ENCODE assay signal across 24 mouse cellular contexts in genomic region chr14:24093221-24093620, GRCm38 (mm10).
DNase-seq lines count a peak whose midpoint lies in the region; ATAC-seq and TF ChIP-seq lines count a peak whose summit lies in the region.
"Had no signal": no experiment of that assay in that cellular context is flagged by ENCODE, and none has a peak within 500 bp of the region (broad histone marks: within the 10 kb centered on the region; RNA-seq: fewer than 3 reads in every experiment).

No protein-coding gene starts in this region.

- no peak overlapping the region for H3K4me2 ChIP-seq in midbrain, embryonic 11.5 days
- H3K4me2 ChIP-seq in liver, embryonic 11.5 days = no peak overlapping the region
- H3K4me2 ChIP-seq: embryonic facial prominence, embryonic 13.5 days; heart, embryonic 11.5 days; hindbrain, embryonic 12.5 days; hindbrain, embryonic 15.5 days; intestine, embryonic 15.5 days had no signal

- H3K9me3 ChIP-seq in midbrain, embryonic 11.5 days (ENCODE audit: control insufficient read depth, low read length) = no peaks in the 10 kb centered on the region
- no peaks in the 10 kb centered on the region for H3K9me3 ChIP-seq in liver, embryonic 11.5 days (ENCODE audit: control insufficient read depth, low read length)
- H3K9me3 ChIP-seq: embryonic facial prominence, embryonic 10.5 days; embryonic facial prominence, embryonic 13.5 days; G1E; hindbrain, embryonic 12.5 days; hindbrain, embryonic 15.5 days; intestine, embryonic 15.5 days had no signal

- no peak for DNase-seq in layer of hippocampus, adult 2 months (ENCODE audit: low spot score in 2 of 2)
- DNase-seq in layer of hippocampus, adult 8-10 months (ENCODE audit: low spot score in 2 of 2) = no peak
- peak; percentile 76 for DNase-seq in fibroblast of lung, adult 2 months (ENCODE audit: low read depth)
- no peak for DNase-seq in midbrain, embryonic 11.5 days (ENCODE audit: low spot score, missing footprints)
- DNase-seq in liver, embryonic 11.5 days (ENCODE audit: low spot score) = no peak
- DNase-seq in frontal cortex, postnatal 10 days (ENCODE audit: low spot score in 2 of 2) = no peak
- DNase-seq: adrenal gland, adult 2 months; adrenal gland, postnatal 14 days; cerebellum, adult 11 months; cerebellum, adult 2 months; cerebellum, adult 9-11 months; cerebellum, postnatal 25 days; forebrain, postnatal 0 days; gastrocnemius, postnatal 25 days had no signal

- no peaks in the 10 kb centered on the region for H3K79me2 ChIP-seq in C2C12 (ENCODE audit: control insufficient read depth, insufficient read depth)

- ATAC-seq in midbrain, embryonic 11.5 days (ENCODE audit: low FRiP score) = no peak
- ATAC-seq in liver, embryonic 11.5 days (replicated peaks; ENCODE audit: low FRiP score) = no peak
- ATAC-seq: forebrain, embryonic 14.5 days; forebrain, postnatal 0 days; intestine, embryonic 15.5 days had no signal

- H3K9ac ChIP-seq in midbrain, embryonic 11.5 days (ENCODE audit: low read length) = no peak overlapping the region
- no peak overlapping the region for H3K9ac ChIP-seq in liver, embryonic 11.5 days (ENCODE audit: low read depth, low read length)
- H3K9ac ChIP-seq: embryonic facial prominence, embryonic 13.5 days; forebrain, postnatal 0 days; hindbrain, embryonic 12.5 days; hindbrain, embryonic 15.5 days; intestine, embryonic 15.5 days had no signal

- 94% methylated on average over 4 of the region's 4 CpGs for WGBS in midbrain, embryonic 11.5 days
- 90% methylated on average over 4 of the region's 4 CpGs for WGBS in liver, embryonic 11.5 days

- H3ac ChIP-seq in C2C12 (ENCODE audit: control insufficient read depth, insufficient read length, low read depth) = no peak overlapping the region

- 0 out of 2 replicates have a peak overlapping the region, but pooled peaks have one; percentile 7 for H3K27ac ChIP-seq in layer of hippocampus, adult 2 months
- no peak overlapping the region for H3K27ac ChIP-seq in midbrain, embryonic 11.5 days (ENCODE audit: low read depth, low read length)
- H3K27ac ChIP-seq in liver, embryonic 11.5 days (ENCODE audit: low read depth, low read length) = no peak overlapping the region
- H3K27ac ChIP-seq: embryonic facial prominence, embryonic 10.5 days; embryonic facial prominence, embryonic 13.5 days; hindbrain, embryonic 12.5 days; hindbrain, embryonic 15.5 days; intestine, embryonic 15.5 days had no signal

- no peaks in the 10 kb centered on the region for H3K27me3 ChIP-seq in C2C12 (ENCODE audit: control insufficient read depth, insufficient read depth, insufficient read length)
- no peaks in the 10 kb centered on the region for H3K27me3 ChIP-seq in midbrain, embryonic 11.5 days (ENCODE audit: control insufficient read depth, insufficient read depth, low read length)
- H3K27me3 ChIP-seq in liver, embryonic 11.5 days (replicated peaks; ENCODE audit: control insufficient read depth, insufficient read depth, low read length) = no peaks in the 10 kb centered on the region
- H3K27me3 ChIP-seq: CH12.LX; embryonic facial prominence, embryonic 13.5 days; hindbrain, embryonic 12.5 days; hindbrain, embryonic 15.5 days; intestine, embryonic 15.5 days had no signal

- no peak for TF ChIP-seq CTCF in layer of hippocampus, adult 2 months (conservative IDR thresholded peaks at IDR 0.05)
- no peak for TF ChIP-seq CTCF in C2C12 (IDR thresholded peaks at IDR 0.05; ENCODE audit: control insufficient read depth, insufficient read depth, insufficient read length)

- no peaks in the 10 kb centered on the region for H3K36me3 ChIP-seq in C2C12 (ENCODE audit: control insufficient read depth, insufficient read depth)
- no peaks in the 10 kb centered on the region for H3K36me3 ChIP-seq in midbrain, embryonic 11.5 days (ENCODE audit: control insufficient read depth, insufficient read depth, low read length)
- H3K36me3 ChIP-seq in liver, embryonic 11.5 days (ENCODE audit: control insufficient read depth, insufficient read depth, low read length) = no peaks in the 10 kb centered on the region
- H3K36me3 ChIP-seq: embryonic facial prominence, embryonic 10.5 days; embryonic facial prominence, embryonic 13.5 days; G1E; hindbrain, embryonic 12.5 days; hindbrain, embryonic 15.5 days; intestine, embryonic 15.5 days had no signal

- H3K4me3 ChIP-seq in layer of hippocampus, adult 2 months = no peak overlapping the region
- no peak overlapping the region for H3K4me3 ChIP-seq in C2C12 (ENCODE audit: insufficient read depth, poor library complexity, severe bottlenecking)
- H3K4me3 ChIP-seq in midbrain, embryonic 11.5 days (ENCODE audit: low read depth, low read length) = no peak overlapping the region
- no peak overlapping the region for H3K4me3 ChIP-seq in liver, embryonic 11.5 days (ENCODE audit: low read depth, low read length)
- H3K4me3 ChIP-seq: embryonic facial prominence, embryonic 10.5 days; embryonic facial prominence, embryonic 13.5 days; hindbrain, embryonic 12.5 days; hindbrain, embryonic 15.5 days; intestine, embryonic 15.5 days had no signal

- H3K4me1 ChIP-seq in midbrain, embryonic 11.5 days (ENCODE audit: control insufficient read depth, insufficient read depth, low read length) = no peaks in the 10 kb centered on the region
- no peaks in the 10 kb centered on the region for H3K4me1 ChIP-seq in liver, embryonic 11.5 days (replicated peaks; ENCODE audit: control insufficient read depth, insufficient read depth, low read length)
- H3K4me1 ChIP-seq: embryonic facial prominence, embryonic 10.5 days; embryonic facial prominence, embryonic 13.5 days; hindbrain, embryonic 12.5 days; hindbrain, embryonic 15.5 days; intestine, embryonic 15.5 days had no signal

- H3K79me3 ChIP-seq in C2C12 (ENCODE audit: low read depth) = no peaks in the 10 kb centered on the region

TF ChIP-seq in C2C12, 6 proteins besides CTCF, POLR2A, EP300 and RAD21:
- TF ChIP-seq MYOD1 (IDR thresholded peaks at IDR 0.05; ENCODE audit: control insufficient read depth, insufficient read length, low read depth) = peak; percentile 42
- no peak for TF ChIP-seq FOSL1 (IDR thresholded peaks at IDR 0.05; ENCODE audit: insufficient read depth, low read length, poor library complexity, severe bottlenecking)
- no peak for TF ChIP-seq MYOG (IDR thresholded peaks at IDR 0.05; ENCODE audit: control insufficient read depth, extremely low read depth, insufficient read length)
